ENCODE assay signal across 1 mouse cellular context in the genomic region with DNA sequence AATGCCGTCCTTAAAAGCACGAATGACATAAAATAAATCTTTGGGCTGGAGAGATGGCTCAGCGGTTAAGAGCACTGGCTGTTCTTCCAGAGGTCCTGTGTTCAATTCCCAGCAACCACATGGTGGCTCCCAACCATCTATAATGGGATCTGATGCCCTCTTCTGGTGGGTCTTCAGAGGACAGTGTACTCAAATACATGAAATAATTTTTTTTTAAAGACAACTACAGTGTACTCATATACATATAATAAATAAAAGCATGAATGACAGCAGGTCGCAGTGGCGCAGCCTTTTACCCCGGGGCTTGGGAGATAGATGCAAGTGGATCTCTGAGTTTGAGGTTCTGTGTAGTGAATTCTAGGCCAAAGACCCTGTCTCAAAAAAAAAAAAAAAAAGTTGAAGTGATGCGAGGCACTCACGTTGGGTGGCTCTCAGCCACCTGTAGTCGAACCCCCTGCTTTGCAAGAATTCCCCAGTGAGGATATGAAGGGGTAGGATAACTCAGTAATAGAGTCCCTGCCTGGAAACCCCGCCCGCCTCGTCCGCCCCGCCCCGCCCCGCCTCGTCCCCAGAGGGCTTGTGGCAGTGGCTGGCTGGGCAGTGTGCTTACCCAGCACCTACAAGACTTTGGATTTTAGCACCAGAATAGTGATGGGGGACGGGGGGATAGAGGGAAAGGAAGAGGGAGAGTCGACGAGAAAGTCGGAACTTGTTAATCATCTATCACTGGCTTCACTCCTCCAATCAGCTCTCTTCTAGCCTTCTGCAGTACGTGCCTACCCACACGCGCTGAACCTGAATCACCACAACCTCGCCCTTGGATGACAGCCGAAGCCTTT.
TF ChIP-seq lines count a peak whose summit lies in the region.

No protein-coding gene starts in this region.

TF ChIP-seq in CH12.LX, 34 proteins besides CTCF, POLR2A, EP300 and RAD21:
- TF ChIP-seq MEF2A (IDR thresholded peaks at IDR 0.05; ENCODE audit: borderline replicate concordance, low read depth, low read length) (no peak), GABPA (IDR thresholded peaks at IDR 0.05; ENCODE audit: insufficient replicate concordance, low read depth, low read length) (no peak), NRF1 (IDR thresholded peaks at IDR 0.05; ENCODE audit: low read depth, low read length) (no peak), ZKSCAN1 (IDR thresholded peaks at IDR 0.05; ENCODE audit: borderline replicate concordance, low read depth, low read length) (no peak), MAFK (IDR thresholded peaks at IDR 0.05; ENCODE audit: insufficient replicate concordance, low read length) (no peak), JUN (IDR thresholded peaks at IDR 0.05; ENCODE audit: insufficient read depth, low read depth, low read length) (no peak), POLR2AphosphoS2 (IDR thresholded peaks at IDR 0.05; ENCODE audit: low read depth, low read length) (no peak), ZNF384 (IDR thresholded peaks at IDR 0.05; ENCODE audit: low read depth, low read length) (peak; percentile 76), ETS1 (conservative IDR thresholded peaks at IDR 0.05; ENCODE audit: low read depth, low read length) (peak; percentile 19; the same call in 1 of the 2 replicates), SIN3A (IDR thresholded peaks at IDR 0.05; ENCODE audit: low read length) (peak; percentile 58; the same call in 1 of the 2 replicates), USF2 (conservative IDR thresholded peaks at IDR 0.05; ENCODE audit: low read depth, low read length) (no peak), JUND (conservative IDR thresholded peaks at IDR 0.05; ENCODE audit: low read depth, low read length) (no peak), SMC3 (IDR thresholded peaks at IDR 0.05; ENCODE audit: low read depth, low read length) (no peak), MAX (IDR thresholded peaks at IDR 0.05; ENCODE audit: low read length) (peak; percentile 71), MXI1 (IDR thresholded peaks at IDR 0.05; ENCODE audit: low read depth, low read length) (peak; percentile 87; the same call in 1 of the 2 replicates), BHLHE40 (IDR thresholded peaks at IDR 0.05; ENCODE audit: low read depth, low read length) (no peak; the same call in 1 of the 2 replicates)
